Mouse (Mus musculus) fat pad, adult 2 months (tissue): ENCODE results near the gene Eml4.

ENCODE experiments used
- DNase-seq: peaks from one replicate; pipeline ENCODE4 v3.0.0-alpha.2; 2011; ENCODE audit warnings: low read depth, low spot score; ENCODE audit errors: extremely low read depth

Eml4 gene

GRCm38 (mm10) chr17:83340895-83341524 is 9.7 kb upstream of the Eml4 start:
- no peak for DNase-seq

GRCm38 (mm10) chr17:83344226-83344625 is 6.5 kb upstream of the Eml4 start:
- peak; percentile 80 for DNase-seq

- DNase-seq: peak; percentile 93
Measured at GRCm38 (mm10) chr17:83348056-83348822, 2.5 kb upstream of the Eml4 start.

GRCm38 (mm10) chr17:83351119-83351531 is 394 bp downstream of the Eml4 start:
- DNase-seq: no peak

GRCm38 (mm10) chr17:83351601-83352413 is 1.1 kb downstream of the Eml4 start:
- no peak for DNase-seq

DNA sequence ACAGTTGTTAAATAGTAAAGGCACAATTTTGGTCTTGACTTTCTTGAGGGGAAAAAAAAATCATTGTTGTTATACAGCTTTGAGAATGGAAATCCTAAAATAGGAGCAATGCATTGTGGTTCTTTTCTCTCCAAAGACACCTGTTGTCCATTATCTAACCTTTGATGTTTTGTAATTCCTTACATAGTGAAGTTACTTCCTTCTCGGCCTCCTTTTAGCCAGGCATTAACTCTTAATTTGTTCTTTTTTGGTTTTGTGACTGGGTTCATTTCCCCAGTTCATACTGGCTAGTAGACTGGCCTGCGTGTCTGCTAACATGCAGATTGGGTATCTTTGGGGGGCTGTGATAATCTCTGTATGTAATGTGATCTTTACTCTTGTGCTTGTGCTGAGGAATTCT is 1.7 kb downstream of the Eml4 start:
- no peak for DNase-seq

DNA sequence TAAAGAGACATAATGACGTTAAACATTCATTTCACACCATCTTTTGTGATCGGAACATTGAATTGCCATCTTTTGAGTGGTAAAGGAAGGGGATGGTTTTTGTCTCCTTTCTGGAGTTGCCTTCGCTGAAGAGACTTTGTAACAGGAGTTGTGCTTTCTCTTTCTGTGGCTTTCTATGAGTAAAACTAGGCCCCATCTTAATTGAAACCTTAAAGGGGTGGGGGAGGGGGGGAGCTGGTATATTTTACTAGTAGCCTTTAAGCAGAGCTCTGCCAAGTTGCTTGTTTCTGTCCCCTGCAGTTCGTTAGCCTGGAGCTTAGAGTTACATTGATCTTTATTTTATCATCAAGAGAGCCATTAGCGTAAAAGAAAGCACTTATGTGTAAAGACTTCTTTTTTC is 2.3 kb downstream of the Eml4 start:
- DNase-seq: no peak

- no peak for DNase-seq
Measured at GRCm38 (mm10) chr17:83353460-83353859, 2.7 kb downstream of the Eml4 start.

DNA sequence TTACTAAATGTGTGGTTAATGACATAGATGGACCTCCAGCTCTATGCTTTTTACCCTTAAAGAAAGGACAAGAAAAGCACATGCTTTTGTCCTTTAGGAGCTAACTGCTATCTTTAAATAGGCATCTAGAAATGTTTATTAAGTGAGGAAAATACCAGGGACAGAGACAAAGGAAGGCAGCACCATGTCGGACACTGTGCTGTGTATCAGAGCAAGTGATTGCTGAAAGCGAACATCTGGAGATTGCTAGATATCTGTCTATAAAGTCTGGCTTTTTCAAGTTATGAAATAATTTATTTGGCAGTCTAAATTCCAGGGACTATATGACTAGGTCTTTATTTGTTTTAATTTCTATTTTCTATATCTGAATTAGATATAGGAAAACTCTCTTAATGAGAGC is 4.8 kb downstream of the Eml4 start:
- DNase-seq: no peak

GRCm38 (mm10) chr17:83359934-83360333 is 9.2 kb downstream of the Eml4 start:
- no peak for DNase-seq

DNA sequence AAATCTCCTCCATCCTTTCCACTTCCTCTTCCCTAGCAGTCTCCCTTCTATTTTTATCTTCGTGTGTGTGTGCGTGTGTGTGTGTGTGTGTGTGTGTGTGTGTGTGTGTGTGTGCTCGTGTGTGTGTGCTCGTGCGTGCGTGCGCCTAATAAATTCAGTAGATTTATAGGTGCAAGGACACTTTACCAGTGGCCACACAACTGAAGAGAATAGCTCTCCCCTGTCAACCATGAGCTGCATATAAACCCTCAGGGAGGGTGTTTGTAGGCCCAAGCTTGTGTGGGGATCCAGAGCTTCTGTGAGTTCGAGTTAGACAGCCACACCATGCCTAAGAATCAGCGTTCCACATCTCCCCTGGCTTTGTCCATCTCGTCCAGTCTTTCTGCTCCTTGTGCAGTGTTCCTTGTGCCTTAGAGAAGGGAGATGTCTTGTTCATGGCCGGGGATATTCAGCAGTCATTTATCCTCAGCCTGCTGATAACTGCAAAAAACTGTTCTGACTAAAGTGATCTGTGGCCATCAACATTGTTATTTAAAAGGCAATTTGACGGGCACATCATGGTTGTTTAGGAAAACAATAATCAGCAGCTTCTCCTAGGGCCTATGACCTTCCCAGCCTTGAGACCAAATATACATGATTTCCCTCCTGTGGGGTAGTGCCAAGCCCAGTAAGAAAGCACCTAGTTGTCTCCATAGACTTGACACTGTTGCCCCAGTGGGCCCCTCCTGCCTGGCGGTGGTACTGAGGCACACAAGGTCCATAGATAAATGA is 10.2 kb downstream of the Eml4 start:
- DNase-seq: no peak

DNA sequence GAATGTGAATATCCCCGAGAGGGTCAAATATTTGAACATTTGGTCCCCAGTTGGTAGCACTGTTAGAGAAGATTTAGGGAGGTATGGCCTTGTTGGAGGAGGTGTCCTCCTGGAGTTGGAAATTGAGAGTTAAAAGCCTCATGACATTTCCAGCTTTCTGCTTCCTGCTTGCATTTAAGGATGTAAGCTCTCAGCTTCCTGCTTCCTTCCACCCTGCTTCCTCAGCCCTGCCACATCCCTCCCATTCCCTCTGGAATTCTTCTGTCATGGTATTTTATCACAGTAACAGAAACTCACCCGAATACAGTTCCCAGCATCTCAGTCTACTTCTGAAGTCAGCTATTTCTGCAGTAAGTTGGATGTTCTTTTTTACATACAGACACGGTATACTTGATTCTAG is 12.3 kb downstream of the Eml4 start:
- DNase-seq: no peak

GRCm38 (mm10) chr17:83364296-83364695 is 13.6 kb downstream of the Eml4 start:
- no peak for DNase-seq

- DNase-seq: no peak
Measured at GRCm38 (mm10) chr17:83365130-83365529, 14.4 kb downstream of the Eml4 start.

DNA sequence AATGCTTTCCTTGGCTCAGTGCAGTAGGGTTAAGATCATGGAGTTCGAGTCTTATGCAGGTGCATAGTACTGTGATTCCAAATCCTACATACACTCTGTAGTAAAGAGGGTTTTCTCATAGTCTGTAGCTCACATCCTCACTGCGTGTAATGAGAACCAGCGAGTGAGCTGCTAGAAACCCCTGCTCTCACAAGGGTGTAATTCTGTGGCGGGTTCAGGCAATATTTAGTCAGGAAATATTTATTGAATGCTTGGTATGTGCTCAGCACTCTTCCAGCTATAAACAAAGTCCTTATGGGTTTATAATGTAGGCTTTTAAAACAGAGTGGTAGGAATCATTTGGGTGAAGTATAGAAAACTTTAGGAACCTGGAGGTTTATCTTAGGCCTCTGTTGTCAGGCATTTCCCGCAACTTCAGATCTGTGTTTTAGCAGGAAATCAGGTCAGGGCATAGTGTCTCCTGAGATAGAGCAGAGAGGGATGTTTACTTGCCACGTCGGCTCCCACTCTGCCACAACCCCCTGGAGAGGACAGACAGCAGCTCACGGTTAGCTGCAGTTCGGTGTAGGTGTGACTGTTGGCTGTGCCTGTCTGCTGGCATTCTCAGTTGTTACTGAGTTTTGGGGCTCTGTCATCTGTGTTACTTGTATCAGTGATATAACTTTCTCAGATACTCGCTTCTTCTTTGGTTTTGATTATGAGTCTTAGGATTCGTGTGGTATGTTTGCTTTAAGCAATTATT is 15.1 kb downstream of the Eml4 start:
- DNase-seq: no peak

DNA sequence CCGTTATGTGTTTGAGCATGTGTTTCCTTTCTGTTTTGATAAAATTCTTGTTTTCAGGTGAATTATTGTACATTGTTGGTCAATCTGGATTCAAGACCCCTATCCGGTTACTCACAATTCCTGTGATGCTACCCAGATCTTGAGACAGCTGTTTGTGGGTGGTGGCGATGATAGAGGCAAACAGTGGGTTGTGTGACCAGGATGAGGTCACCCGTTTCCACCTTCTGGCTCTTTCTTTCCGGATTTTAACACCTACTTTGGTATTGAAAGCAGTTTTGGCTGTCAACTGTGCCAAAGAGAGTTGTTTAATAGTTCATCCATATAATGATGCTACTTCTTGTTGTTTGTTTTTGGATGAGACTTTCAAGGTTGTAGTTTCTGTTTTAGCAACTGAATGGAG is 16.7 kb downstream of the Eml4 start:
- DNase-seq: no peak

DNA sequence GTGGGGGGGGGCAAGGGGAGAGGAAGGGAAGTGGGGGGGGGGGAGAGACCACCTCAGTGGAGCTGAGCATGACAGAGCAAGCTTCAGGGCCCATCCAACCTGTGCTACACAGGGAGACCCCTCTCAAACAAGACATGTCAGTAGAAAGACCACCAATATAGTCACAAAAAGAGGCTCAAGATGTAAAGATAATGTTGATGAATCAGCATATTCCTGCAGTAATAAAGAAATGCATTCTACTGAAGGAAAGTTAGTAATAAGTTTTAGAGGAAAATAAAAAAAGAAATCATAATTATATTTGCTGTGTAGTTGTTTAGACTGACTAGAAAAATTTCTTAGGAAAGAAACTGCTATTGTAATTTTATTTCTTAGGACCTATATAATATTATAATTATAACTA is 23.4 kb downstream of the Eml4 start:
- no peak for DNase-seq

- DNase-seq: no peak
Measured at GRCm38 (mm10) chr17:83375848-83376247, 25.1 kb downstream of the Eml4 start.

- DNase-seq: no peak
Measured at GRCm38 (mm10) chr17:83376801-83377200, 26.1 kb downstream of the Eml4 start.

- no peak for DNase-seq
Measured at GRCm38 (mm10) chr17:83377755-83378443, 27.2 kb downstream of the Eml4 start.
